In genomic region chr17:75013868-75014267, GRCm38 (mm10) we compare ENCODE assay signal across 12 mouse cellular contexts. TPM values are rescaled to one million over a fixed set of nuclear protein-coding genes. Genes with fewer than 3 reads are reported as not detected.
A peak's percentile ranks its signal among the peaks of the same experiment; 100 is the strongest.
DNase-seq lines count a peak whose midpoint lies in the region; ATAC-seq lines count a peak whose summit lies in the region.
"Had no signal": no experiment of that assay in that cellular context is flagged by ENCODE, and none has a peak within 500 bp of the region (broad histone marks: within the 10 kb centered on the region; RNA-seq: fewer than 3 reads in every experiment).

No protein-coding gene starts in this region.

- no peaks in the 10 kb centered on the region for H3K9me3 ChIP-seq in heart, embryonic 12.5 days (replicated peaks)
- H3K9me3 ChIP-seq in midbrain, embryonic 15.5 days: no peaks in the 10 kb centered on the region
- no peaks in the 10 kb centered on the region for H3K9me3 ChIP-seq in midbrain, embryonic 16.5 days (replicated peaks; ENCODE audit: control insufficient read depth, low read length, poor library complexity, severe bottlenecking)
- no peaks in the 10 kb centered on the region for H3K9me3 ChIP-seq in intestine, embryonic 16.5 days (ENCODE audit: control insufficient read depth, low read length)
- H3K9me3 ChIP-seq: megakaryocyte, embryonic 14.5 days had no signal

- H3K4me2 ChIP-seq in heart, embryonic 12.5 days: 0 out of 2 replicates have a peak overlapping the region, but pooled peaks have one; percentile 15
- H3K4me2 ChIP-seq in midbrain, embryonic 15.5 days: no peak overlapping the region
- no peak overlapping the region for H3K4me2 ChIP-seq in midbrain, embryonic 16.5 days (ENCODE audit: low read length)
- no peak overlapping the region for H3K4me2 ChIP-seq in intestine, embryonic 16.5 days (ENCODE audit: low read depth, low read length)

- peak overlapping the region; percentile 5; the same call in 1 of the 2 replicates for H3K27ac ChIP-seq in heart, embryonic 12.5 days (ENCODE audit: poor library complexity, severe bottlenecking)
- H3K27ac ChIP-seq in midbrain, embryonic 15.5 days: no peak overlapping the region
- no peak overlapping the region for H3K27ac ChIP-seq in midbrain, embryonic 16.5 days (ENCODE audit: low read length)
- no peak overlapping the region for H3K27ac ChIP-seq in intestine, embryonic 16.5 days (ENCODE audit: low read length)

- H3K9ac ChIP-seq in heart, embryonic 12.5 days: no peak overlapping the region
- no peak overlapping the region for H3K9ac ChIP-seq in midbrain, embryonic 15.5 days
- H3K9ac ChIP-seq in midbrain, embryonic 16.5 days (ENCODE audit: low read depth, low read length): no peak overlapping the region
- H3K9ac ChIP-seq in intestine, embryonic 16.5 days (ENCODE audit: low read depth, low read length): no peak overlapping the region

- 47% methylated on average over 10 of the region's 10 CpGs for WGBS in heart, embryonic 12.5 days
- 79% methylated on average over 10 of the region's 10 CpGs for WGBS in midbrain, embryonic 15.5 days
- WGBS in midbrain, embryonic 16.5 days: 74% methylated on average over 10 of the region's 10 CpGs
- WGBS in intestine, embryonic 16.5 days: 43% methylated on average over 10 of the region's 10 CpGs

- peaks cover 47% of the 10 kb centered on the region for H3K4me1 ChIP-seq in heart, embryonic 12.5 days (replicated peaks)
- no peaks in the 10 kb centered on the region for H3K4me1 ChIP-seq in midbrain, embryonic 15.5 days
- H3K4me1 ChIP-seq in midbrain, embryonic 16.5 days (ENCODE audit: control insufficient read depth, insufficient read depth, low read length): no peaks in the 10 kb centered on the region
- H3K4me1 ChIP-seq in intestine, embryonic 16.5 days (ENCODE audit: control insufficient read depth, insufficient read depth, low read length): no peaks in the 10 kb centered on the region

- intact Hi-C loops in heart, postnatal 25 days (cut with DNase I): no loop called here

- no peaks in the 10 kb centered on the region for H3K27me3 ChIP-seq in heart, embryonic 12.5 days (replicated peaks)
- H3K27me3 ChIP-seq in midbrain, embryonic 15.5 days (replicated peaks): no peaks in the 10 kb centered on the region
- H3K27me3 ChIP-seq in midbrain, embryonic 16.5 days (ENCODE audit: control insufficient read depth, insufficient read depth, low read depth, low read length): no peaks in the 10 kb centered on the region
- no peaks in the 10 kb centered on the region for H3K27me3 ChIP-seq in intestine, embryonic 16.5 days (replicated peaks; ENCODE audit: control insufficient read depth, insufficient read depth, low read length)
- H3K27me3 ChIP-seq: CH12.LX; megakaryocyte, embryonic 14.5 days had no signal

- no peak overlapping the region for H3K4me3 ChIP-seq in heart, embryonic 12.5 days
- no peak overlapping the region for H3K4me3 ChIP-seq in midbrain, embryonic 15.5 days
- H3K4me3 ChIP-seq in midbrain, embryonic 16.5 days (ENCODE audit: low read depth, low read length): no peak overlapping the region
- no peak overlapping the region for H3K4me3 ChIP-seq in intestine, embryonic 16.5 days (ENCODE audit: low read length)
- H3K4me3 ChIP-seq: megakaryocyte, embryonic 14.5 days had no signal

- peaks cover 66% of the 10 kb centered on the region for H3K36me3 ChIP-seq in heart, embryonic 12.5 days
- no peaks in the 10 kb centered on the region for H3K36me3 ChIP-seq in midbrain, embryonic 15.5 days (replicated peaks)
- H3K36me3 ChIP-seq in midbrain, embryonic 16.5 days (ENCODE audit: control insufficient read depth, insufficient read depth, low read length): no peaks in the 10 kb centered on the region
- H3K36me3 ChIP-seq in intestine, embryonic 16.5 days (ENCODE audit: control insufficient read depth, insufficient read depth, low read length): no peaks in the 10 kb centered on the region

- ATAC-seq in heart, embryonic 12.5 days (ENCODE audit: insufficient number of reproducible peaks, low FRiP score): 0 out of 2 replicates have a peak, but pooled peaks have one; percentile 29
- 0 out of 2 replicates have a peak, but pooled peaks have one; percentile 27 for ATAC-seq in midbrain, embryonic 15.5 days (replicated peaks)
- ATAC-seq in midbrain, embryonic 16.5 days: no peak
- ATAC-seq in intestine, embryonic 16.5 days: peak; percentile 66; the same call in 1 of the 2 replicates
- ATAC-seq in megakaryocyte, adult 5-6 weeks (ENCODE audit: poor library complexity, severe bottlenecking): no peak

- DNase-seq in heart, postnatal 25 days (ENCODE audit: low spot score): no peak
- no peak for DNase-seq in cerebellum, postnatal 10 days
- DNase-seq in adipocyte (ENCODE audit: low spot score): no peak
- DNase-seq: kidney, adult 8-10 months; left cerebral cortex, postnatal 4 days had no signal

RNA-seq across cellular contexts. Expression of gene Ltbp1, which starts 8.5 kb away (rescaled TPM):
- polyA plus RNA-seq in heart, embryonic 12.5 days (2016; fragmentation: Nextera tagmentation; extraction: Ambion mirVana): 58.8 and 59.3 TPM in 2 replicates
- 10 to 100 TPM; 41.5 to 44.7 TPM for total RNA-seq in heart, postnatal 25 days (2021)
- 1.1 and 1.4 TPM in 2 replicates for polyA plus RNA-seq in midbrain, embryonic 15.5 days (2015; fragmentation: Nextera tagmentation; extraction: Ambion mirVana)
- 0.94 and 1.1 TPM in 2 replicates for polyA plus RNA-seq in midbrain, embryonic 16.5 days (2015; fragmentation: Nextera tagmentation; extraction: Ambion mirVana)
- polyA plus RNA-seq in intestine, embryonic 16.5 days (2015; fragmentation: Nextera tagmentation; extraction: Ambion mirVana): 12.2 and 13.6 TPM in 2 replicates
- 0.07 and 0.67 TPM in 2 replicates for total RNA-seq in megakaryocyte, adult 5-6 weeks (2015)
- 0.12 and 0.48 TPM in 2 replicates for total RNA-seq in megakaryocyte, adult 5-6 weeks (2017)

Comparison
In these comparisons a context has a peak if more than half of its experiments do, and no peak if none do; other contexts are left out.
1. ATAC-seq: peak in heart, embryonic 12.5 days (single experiment), midbrain, embryonic 15.5 days (single experiment) and intestine, embryonic 16.5 days (single experiment); none in midbrain, embryonic 16.5 days (single experiment) and megakaryocyte, adult 5-6 weeks (single experiment).